Mouse (Mus musculus) liver, adult 2 months (tissue): Measurements from ENCODE around the gene Grin1.

ENCODE experiments used
- CTCF ChIP-seq: fragments of 200-500 bp; IDR thresholded peaks from 2 replicates; pipeline ENCODE4 v1.5.1; 2011; ENCODE audit warnings: low read depth, low read length, control low read depth
- POLR2A ChIP-seq: fragments of 200-500 bp; IDR thresholded peaks from 2 replicates; pipeline ENCODE4 v1.6.1; 2011; ENCODE audit warnings: low read length, control low read depth; ENCODE audit not compliant: insufficient read depth; ENCODE audit errors: extremely low read depth

- no peak for TF ChIP-seq CTCF
- TF ChIP-seq POLR2A: no peak
These were observed at the start of gene Grin1 for GRCm38 (mm10) chr2:25318971-25319773.
